Mouse (Mus musculus) midbrain, embryonic 10.5 days (tissue): ENCODE data around the gene Eif3d. TPM values are rescaled to one million over a fixed set of nuclear protein-coding genes. Genes with fewer than 3 reads are reported as not detected.

Experiments used
- DNase-seq: peaks from one replicate; pipeline ENCODE4 v3.0.0-alpha.2; 2017; ENCODE audit warnings: low spot score
- H3K27ac ChIP-seq: fragments of 300-500 bp; sonication (generic); replicated peaks from 2 replicates; pipeline ENCODE4 v1.5.1; 2016; ENCODE audit warnings: mild to moderate bottlenecking
- H3K27me3 ChIP-seq: fragments of 300-500 bp; sonication (generic); 2 replicates; pipeline ENCODE4 v1.6.1; 2016; ENCODE audit warnings: low read depth, mild to moderate bottlenecking; ENCODE audit not compliant: poor library complexity, severe bottlenecking
- H3K36me3 ChIP-seq: fragments of 300-500 bp; sonication (generic); 2 replicates; pipeline ENCODE4 v1.6.1; 2016; ENCODE audit warnings: mild to moderate bottlenecking, moderate library complexity
- H3K4me1 ChIP-seq: fragments of 300-500 bp; sonication (generic); 2 replicates; pipeline ENCODE4 v1.6.1; 2016
- H3K4me3 ChIP-seq: fragments of 300-500 bp; sonication (generic); 2 replicates; pipeline ENCODE4 v1.5.1; 2016; ENCODE audit warnings: mild to moderate bottlenecking, moderate library complexity
- H3K9me3 ChIP-seq: fragments of 300-500 bp; sonication (generic); replicated peaks from 2 replicates; pipeline ENCODE4 v1.6.1; 2016; ENCODE audit warnings: mild to moderate bottlenecking
- WGBS: fragments of 180-500 bp; shearing (Covaris S2); methylation state at CpG from one replicate; pipeline ENCODE4 v1.1.7; 2016; 5-methylcytosine and 5-hydroxymethylcytosine counted together
- polyA plus RNA-seq: library from polyadenylated mRNA; unstranded; fragments of >200 nt; fragmentation: Nextera tagmentation; extraction: Ambion mirVana; gene quantifications from 2 replicates; pipeline ENCODE4 v1.2.1, GENCODE M21; 2016

The Eif3d gene
- polyA plus RNA-seq, 1 experiment from 2014 or later: 263 TPM

DNA sequence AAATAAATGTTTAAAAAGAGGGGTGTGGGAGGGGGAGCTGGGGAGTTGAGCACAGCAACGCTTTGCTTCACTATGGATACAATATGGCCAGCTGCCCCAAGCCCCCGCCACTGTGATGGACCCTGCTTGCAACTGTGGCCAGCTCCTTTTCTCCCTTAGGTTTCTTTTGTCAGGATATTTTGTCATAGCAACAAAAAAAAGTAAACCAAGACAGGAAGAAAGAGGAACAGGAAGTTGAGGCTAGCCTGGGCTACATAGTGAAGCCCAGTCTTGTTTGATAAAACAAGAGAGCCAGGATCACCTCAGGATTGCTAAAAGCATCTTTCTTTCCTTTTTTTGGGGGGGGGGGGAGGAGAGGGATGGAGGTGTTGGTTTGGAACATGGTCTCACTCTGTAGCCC, 45.4 kb downstream of the Eif3d start:
- no peak for DNase-seq
- Histone ChIP-seq H3K36me3 (peaks cover 73% of the 10 kb centered on the region), H3K4me3 (no peak overlapping the region), H3K4me1 (peaks cover 22% of the 10 kb centered on the region), H3K27ac (no peak overlapping the region), H3K9me3 (no peaks in the 10 kb centered on the region), H3K27me3 (no peaks in the 10 kb centered on the region)
- WGBS: 100% methylated on average over 2 of the region's 2 CpGs

GRCm38 (mm10) chr15:77923267-77924035, 47.2 kb downstream of the Eif3d start:
- Histone ChIP-seq H3K27me3 (no peaks in the 10 kb centered on the region), H3K4me3 (no peak overlapping the region), H3K9me3 (no peaks in the 10 kb centered on the region), H3K4me1 (peaks cover 12% of the 10 kb centered on the region), H3K36me3 (peaks cover 89% of the 10 kb centered on the region), H3K27ac (no peak overlapping the region)
- DNase-seq: no peak
- WGBS: 72% methylated on average over 9 of the region's 9 CpGs

- peaks cover 96% of the 10 kb centered on the region for H3K36me3 ChIP-seq
- H3K27ac ChIP-seq: no peak overlapping the region
- no peaks in the 10 kb centered on the region for H3K27me3 ChIP-seq
- no peak overlapping the region for H3K4me3 ChIP-seq
- DNase-seq: no peak
- WGBS: 89% methylated on average over 9 of the region's 9 CpGs
- H3K9me3 ChIP-seq: no peaks in the 10 kb centered on the region
- H3K4me1 ChIP-seq: peaks cover 6% of the 10 kb centered on the region
These were observed 47.9 kb downstream of the Eif3d start for GRCm38 (mm10) chr15:77922710-77923109.

DNA sequence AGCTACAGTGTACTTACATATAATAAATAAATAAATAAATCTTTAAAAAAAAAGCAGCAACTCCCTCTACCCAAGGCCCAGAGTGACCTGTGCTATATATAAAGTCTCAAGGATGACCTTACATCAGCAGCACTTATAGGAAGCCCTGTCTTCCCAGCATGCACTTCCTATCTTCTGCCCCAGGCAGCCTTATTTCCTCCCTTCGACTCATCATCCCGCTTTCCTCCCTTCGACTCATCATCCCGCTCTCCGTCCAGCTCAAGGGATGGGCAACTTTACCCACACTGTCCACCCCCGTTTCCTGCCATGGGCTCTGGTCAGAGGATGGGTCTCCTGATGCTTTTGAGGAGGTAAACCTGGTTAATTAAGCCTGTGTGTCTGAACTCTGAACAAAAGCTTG, 49.0 kb downstream of the Eif3d start:
- H3K4me1 ChIP-seq: no peaks in the 10 kb centered on the region
- peaks cover 90% of the 10 kb centered on the region for H3K36me3 ChIP-seq
- no peak overlapping the region for H3K4me3 ChIP-seq
- WGBS: 90% methylated on average over 6 of the region's 6 CpGs
- no peaks in the 10 kb centered on the region for H3K9me3 ChIP-seq
- H3K27me3 ChIP-seq: no peaks in the 10 kb centered on the region
- H3K27ac ChIP-seq: no peak overlapping the region
- DNase-seq: no peak

DNA sequence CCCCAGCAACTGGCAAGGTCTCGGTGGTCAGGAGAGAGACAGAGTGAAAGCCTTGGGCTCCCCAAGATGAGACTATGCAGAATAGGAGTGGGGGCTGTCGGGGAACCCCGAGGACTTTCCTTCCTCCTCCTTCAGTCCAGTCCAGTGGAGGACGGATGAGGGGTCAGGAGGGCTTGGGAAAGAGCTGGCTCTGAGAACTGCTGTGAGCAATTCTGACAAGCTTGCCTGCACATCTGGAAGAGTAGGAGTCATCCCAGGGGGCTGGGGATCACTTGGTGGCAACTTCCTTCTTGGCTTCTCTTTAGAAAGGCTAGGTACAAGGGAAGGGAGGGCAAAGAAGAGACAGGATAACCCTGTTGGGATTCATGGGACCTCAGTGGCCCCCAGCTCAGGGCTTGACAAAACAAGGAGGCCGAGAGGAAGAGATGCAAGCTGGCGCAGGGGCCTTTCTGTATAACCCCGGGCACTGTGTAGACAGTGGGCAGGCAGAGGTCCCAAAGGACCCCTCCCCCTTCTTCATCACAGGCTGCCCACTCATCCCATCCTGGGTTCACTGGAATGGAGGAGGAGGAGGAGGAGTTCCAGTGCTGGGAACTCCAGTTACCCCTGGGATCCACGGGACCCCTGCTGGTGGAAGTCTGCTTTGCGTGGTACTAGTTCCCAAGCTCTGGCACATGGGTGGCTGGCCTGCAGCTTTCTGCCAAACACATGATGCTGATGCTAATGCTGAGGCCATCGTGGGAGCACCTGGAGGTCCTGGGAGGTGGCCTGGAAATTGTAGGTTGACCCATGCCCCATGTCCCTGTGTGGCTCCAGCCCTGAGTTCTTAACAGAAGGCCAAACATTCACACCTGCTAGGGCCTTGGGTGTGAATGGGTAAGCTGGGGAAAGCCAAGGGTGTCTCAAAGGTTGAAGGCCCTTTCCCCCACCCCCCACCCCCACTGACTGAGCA, 49.8 kb downstream of the Eif3d start:
- 82% methylated on average over 10 of the region's 10 CpGs for WGBS
- no peak overlapping the region for H3K4me3 ChIP-seq
- no peaks in the 10 kb centered on the region for H3K9me3 ChIP-seq
- DNase-seq: no peak
- no peaks in the 10 kb centered on the region for H3K4me1 ChIP-seq
- H3K36me3 ChIP-seq: peaks cover 90% of the 10 kb centered on the region
- H3K27me3 ChIP-seq: no peaks in the 10 kb centered on the region
- no peak overlapping the region for H3K27ac ChIP-seq

GRCm38 (mm10) chr15:77919441-77919840, 51.2 kb downstream of the Eif3d start:
- H3K4me1 ChIP-seq: no peaks in the 10 kb centered on the region
- DNase-seq: no peak
- no peaks in the 10 kb centered on the region for H3K27me3 ChIP-seq
- H3K36me3 ChIP-seq: peaks cover 92% of the 10 kb centered on the region
- no peak overlapping the region for H3K4me3 ChIP-seq
- no peaks in the 10 kb centered on the region for H3K9me3 ChIP-seq
- WGBS: 95% methylated on average over 12 of the region's 12 CpGs
- no peak overlapping the region for H3K27ac ChIP-seq

DNA sequence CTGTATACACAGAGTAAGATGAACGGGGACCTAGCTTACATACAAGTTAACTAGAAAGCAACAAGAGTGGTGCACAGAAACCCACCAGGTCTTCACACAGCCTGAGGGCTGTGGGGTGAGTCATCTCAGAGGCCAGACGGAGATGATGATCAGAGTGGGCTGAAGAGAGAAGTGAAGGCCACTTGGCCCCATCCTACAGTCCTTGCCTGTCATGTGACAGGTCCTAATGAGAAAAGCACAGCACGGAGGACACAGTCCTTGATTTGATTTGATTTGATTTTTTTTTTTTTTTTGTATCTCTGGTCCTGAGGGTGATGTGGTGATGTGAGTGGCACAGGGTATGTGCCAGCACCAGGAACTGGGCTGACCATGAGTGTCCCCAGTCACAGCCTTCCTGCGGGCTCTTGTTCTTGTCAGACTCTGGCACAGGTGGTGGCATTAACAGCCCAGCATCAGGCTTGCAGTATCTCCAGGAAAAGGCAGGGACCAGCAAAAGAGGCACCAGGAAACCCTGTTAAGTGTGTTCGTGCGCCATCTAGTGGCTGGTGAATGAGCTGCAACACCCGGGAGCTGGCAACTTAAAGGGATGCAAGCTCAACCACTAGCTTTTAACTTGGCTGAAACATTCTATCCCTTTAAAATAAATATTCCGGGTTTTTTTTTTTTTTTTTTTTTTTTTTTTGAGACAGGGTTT, 53.6 kb downstream of the Eif3d start:
- 45% methylated on average over 8 of the region's 8 CpGs for WGBS
- Histone ChIP-seq H3K27ac (no peak overlapping the region), H3K36me3 (peaks cover 82% of the 10 kb centered on the region), H3K4me1 (peaks cover 9% of the 10 kb centered on the region), H3K4me3 (no peak overlapping the region), H3K27me3 (no peaks in the 10 kb centered on the region), H3K9me3 (no peaks in the 10 kb centered on the region)
- DNase-seq: peak; percentile 88

GRCm38 (mm10) chr15:77915287-77915686, 55.3 kb downstream of the Eif3d start:
- H3K27me3 ChIP-seq: no peaks in the 10 kb centered on the region
- DNase-seq: no peak
- H3K36me3 ChIP-seq: peaks cover 66% of the 10 kb centered on the region

GRCm38 (mm10) chr15:77914507-77914906, 56.1 kb downstream of the Eif3d start:
- Histone ChIP-seq H3K27ac (no peak overlapping the region), H3K4me3 (no peak overlapping the region), H3K4me1 (peaks cover 19% of the 10 kb centered on the region), H3K9me3 (no peaks in the 10 kb centered on the region), H3K36me3 (peaks cover 59% of the 10 kb centered on the region), H3K27me3 (no peaks in the 10 kb centered on the region)
- no peak for DNase-seq
- WGBS: 91% methylated on average over 3 of the region's 3 CpGs

More at GRCm38 (mm10) chr15:77915287-77915686, 55.3 kb downstream of the Eif3d start:
- 94% methylated on average over 4 of the region's 4 CpGs for WGBS
- Histone ChIP-seq H3K4me3 (no peak overlapping the region), H3K4me1 (peaks cover 19% of the 10 kb centered on the region), H3K27ac (no peak overlapping the region), H3K9me3 (no peaks in the 10 kb centered on the region)

- H3K4me3 ChIP-seq: no peak overlapping the region
- no peaks in the 10 kb centered on the region for H3K9me3 ChIP-seq
- 86% methylated on average over 8 of the region's 8 CpGs for whole genome bisulfite sequencing
- H3K27ac ChIP-seq: no peak overlapping the region
- H3K27me3 ChIP-seq: no peaks in the 10 kb centered on the region
- DNase-seq: no peak
- H3K36me3 ChIP-seq: peaks cover 45% of the 10 kb centered on the region
- H3K4me1 ChIP-seq: peaks cover 19% of the 10 kb centered on the region
These were observed 57.6 kb downstream of the Eif3d start for GRCm38 (mm10) chr15:77913054-77913453.

DNA sequence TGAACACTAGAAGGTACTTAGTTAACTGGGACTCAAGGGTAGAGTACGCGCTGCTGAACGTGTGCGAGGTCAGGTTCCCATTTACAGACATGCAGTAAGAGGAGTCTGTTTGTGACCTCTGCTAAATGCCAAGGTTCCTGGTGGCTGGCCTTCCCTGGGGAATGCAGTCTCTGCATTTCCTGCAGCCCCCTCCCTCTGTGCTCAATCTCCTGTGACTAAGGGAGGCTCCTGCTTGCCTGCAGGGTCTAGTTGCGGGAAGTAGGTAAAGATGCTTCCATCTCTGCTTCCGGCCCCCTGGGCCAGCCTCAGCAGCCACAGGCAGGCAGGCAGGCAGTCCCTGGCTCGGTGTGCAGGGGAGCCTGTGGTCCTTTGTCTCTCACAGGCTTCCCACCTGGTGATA, 58.0 kb downstream of the Eif3d start:
- WGBS: 61% methylated on average over 7 of the region's 7 CpGs
- no peak for DNase-seq
- no peak overlapping the region for H3K27ac ChIP-seq

GRCm38 (mm10) chr15:77912048-77912447, 58.6 kb downstream of the Eif3d start:
- peaks cover 22% of the 10 kb centered on the region for H3K4me1 ChIP-seq
- 51% methylated on average over 5 of the region's 5 CpGs for WGBS
- peaks cover 7% of the 10 kb centered on the region for H3K27me3 ChIP-seq
- no peak overlapping the region for H3K4me3 ChIP-seq
- peaks cover 38% of the 10 kb centered on the region for H3K36me3 ChIP-seq
- no peak for DNase-seq
- H3K27ac ChIP-seq: no peak overlapping the region
- no peaks in the 10 kb centered on the region for H3K9me3 ChIP-seq

More for the DNA sequence above, 58.0 kb downstream of the Eif3d start:
- peaks cover 40% of the 10 kb centered on the region for H3K36me3 ChIP-seq
- peaks cover 22% of the 10 kb centered on the region for H3K4me1 ChIP-seq
- 0 out of 2 replicates have a peak, but pooled peaks cover 4% of the 10 kb centered on the region for H3K27me3 ChIP-seq
- no peaks in the 10 kb centered on the region for H3K9me3 ChIP-seq
- no peak overlapping the region for H3K4me3 ChIP-seq
